Mouse (Mus musculus) myocyte (in vitro differentiated cells): ENCODE data around the gene Hhat. TPM values are rescaled to one million over a fixed set of nuclear protein-coding genes. Genes with fewer than 3 reads are reported as not detected.

ENCODE experiments used
- H3K27me3 ChIP-seq: one replicate; pipeline ENCODE4 v1.6.1; 2011; ENCODE audit not compliant: control insufficient read depth, insufficient read depth, insufficient read length
- H3K36me3 ChIP-seq: one replicate; pipeline ENCODE4 v1.6.1; 2011; ENCODE audit not compliant: control insufficient read depth, insufficient read depth
- H3K4me2 ChIP-seq: one replicate; pipeline ENCODE4 v1.6.1; 2011; ENCODE audit warnings: low read depth, control low read depth
- H3K4me3 ChIP-seq: one replicate; pipeline ENCODE4 v1.5.1; 2011; ENCODE audit warnings: mild to moderate bottlenecking, control low read depth, moderate library complexity
- H3K79me2 ChIP-seq: one replicate; pipeline ENCODE4 v1.6.1; 2011; ENCODE audit not compliant: control insufficient read depth, insufficient read depth
- H3ac ChIP-seq: one replicate; pipeline ENCODE4 v1.6.1; 2011; ENCODE audit not compliant: control insufficient read depth, insufficient read length
- CEBPB ChIP-seq: IDR thresholded peaks from 2 replicates; pipeline ENCODE4 v1.6.1; 2011; ENCODE audit warnings: mild to moderate bottlenecking, moderate library complexity; ENCODE audit not compliant: poor library complexity, insufficient read depth, severe bottlenecking
- E2F4 ChIP-seq: IDR thresholded peaks from one replicate; pipeline ENCODE4 v1.6.1; 2011; ENCODE audit warnings: mild to moderate bottlenecking, control low read depth, moderate library complexity; ENCODE audit not compliant: insufficient read depth
- MAX ChIP-seq: IDR thresholded peaks from one replicate; pipeline ENCODE4 v1.6.1; 2011; ENCODE audit warnings: low read depth, mild to moderate bottlenecking, control low read depth
- MYOD1 ChIP-seq, 3 experiments: IDR thresholded peaks; one replicate each; pipeline ENCODE4 v1.6.1; 2011; ENCODE audit warnings: control low read depth in 2 of 3, low read depth in 2 of 3, mild to moderate bottlenecking in 2 of 3, moderate library complexity in 1 of 3; ENCODE audit not compliant: insufficient read length in 2 of 3, control insufficient read depth in 1 of 3
- MYOG ChIP-seq, 3 experiments: IDR thresholded peaks; one replicate each; pipeline ENCODE4 v1.6.1; 2011; ENCODE audit warnings: control low read depth in 2 of 3, low read depth in 2 of 3, mild to moderate bottlenecking in 2 of 3; ENCODE audit not compliant: insufficient read length in 2 of 3, control insufficient read depth in 1 of 3, insufficient read depth in 1 of 3
- POLR2A ChIP-seq: IDR thresholded peaks from one replicate; pipeline ENCODE4 v1.6.1; 2011; ENCODE audit warnings: low read depth, mild to moderate bottlenecking, control low read depth, moderate library complexity; ENCODE audit not compliant: insufficient read length
- POLR2AphosphoS2 ChIP-seq: IDR thresholded peaks from one replicate; pipeline ENCODE4 v1.6.1; 2011; ENCODE audit warnings: low read depth, control low read depth; ENCODE audit not compliant: insufficient read length
- REST ChIP-seq: IDR thresholded peaks from one replicate; pipeline ENCODE4 v1.6.1; 2011; ENCODE audit warnings: mild to moderate bottlenecking, control low read depth, moderate library complexity; ENCODE audit not compliant: insufficient read depth, insufficient read length
- SRF ChIP-seq: IDR thresholded peaks from one replicate; pipeline ENCODE4 v1.6.1; 2011; ENCODE audit warnings: low read depth; ENCODE audit not compliant: control insufficient read depth, insufficient read length
- TCF12 ChIP-seq: IDR thresholded peaks from one replicate; pipeline ENCODE4 v1.6.1; 2011; ENCODE audit warnings: mild to moderate bottlenecking, control low read depth; ENCODE audit not compliant: poor library complexity, insufficient read depth, severe bottlenecking
- TCF3 ChIP-seq: IDR thresholded peaks from one replicate; pipeline ENCODE4 v1.6.1; 2011; ENCODE audit warnings: low read depth, control low read depth; ENCODE audit not compliant: insufficient read length
- USF1 ChIP-seq: IDR thresholded peaks from one replicate; pipeline ENCODE4 v1.6.1; 2011; ENCODE audit warnings: low read depth, mild to moderate bottlenecking, control low read depth, moderate library complexity
- polyA plus RNA-seq: library from polyadenylated mRNA; unstranded; fragments of >200 nt; fragmentation: generic; extraction: Trizol; gene quantifications from one replicate; pipeline ENCODE4 v1.2.1, GENCODE M21; 2012; ENCODE audit warnings: missing spikeins

Gene Hhat
- polyA plus RNA-seq, 1 experiment: 4.4 TPM

- Histone ChIP-seq H3K4me2 (no peak overlapping the region), H3K79me2 (no peaks in the 10 kb centered on the region), H3K27me3 (no peaks in the 10 kb centered on the region), H3ac (no peak overlapping the region), H3K36me3 (no peaks in the 10 kb centered on the region), H3K4me3 (no peak overlapping the region)
- TF ChIP-seq POLR2AphosphoS2: no peak
- TF ChIP-seq REST: no peak
- TF ChIP-seq MYOG (IDR thresholded peaks at IDR 0.05; ENCODE audit: control insufficient read depth in 1 of 3, insufficient read depth in 1 of 3, insufficient read length in 2 of 3, low read depth in 2 of 3): no peak
- TF ChIP-seq TCF12: no peak
- TF ChIP-seq POLR2A: no peak
- TF ChIP-seq CEBPB: no peak
- no peak for TF ChIP-seq MYOD1 (IDR thresholded peaks at IDR 0.05; ENCODE audit: control insufficient read depth in 1 of 3, insufficient read length in 2 of 3, low read depth in 2 of 3)
- TF ChIP-seq SRF: no peak
- TF ChIP-seq TCF3: no peak
- TF ChIP-seq E2F4: no peak
- no peak for TF ChIP-seq MAX
- TF ChIP-seq USF1: no peak
These were observed 120.4 kb downstream of the Hhat start for GRCm38 (mm10) chr1:192650586-192650985.

- Histone ChIP-seq H3K27me3 (no peaks in the 10 kb centered on the region), H3K4me2 (no peak overlapping the region), H3ac (no peak overlapping the region), H3K36me3 (no peaks in the 10 kb centered on the region), H3K4me3 (no peak overlapping the region), H3K79me2 (no peaks in the 10 kb centered on the region)
- TF ChIP-seq POLR2A: no peak
- no peak for TF ChIP-seq MYOG (IDR thresholded peaks at IDR 0.05; ENCODE audit: control insufficient read depth in 1 of 3, insufficient read depth in 1 of 3, insufficient read length in 2 of 3, low read depth in 2 of 3)
- no peak for TF ChIP-seq MAX
- no peak for TF ChIP-seq REST
- TF ChIP-seq E2F4: no peak
- TF ChIP-seq TCF3: no peak
- TF ChIP-seq POLR2AphosphoS2: no peak
These were observed 121.0 kb downstream of the Hhat start for GRCm38 (mm10) chr1:192650023-192650422.

- TF ChIP-seq REST (no peak), CEBPB (no peak), TCF3 (no peak), MYOD1 (IDR thresholded peaks at IDR 0.05; ENCODE audit: control insufficient read depth in 1 of 3, insufficient read length in 2 of 3, low read depth in 2 of 3) (no peak), SRF (no peak), MAX (no peak), POLR2AphosphoS2 (no peak)
- Histone ChIP-seq H3K36me3 (no peaks in the 10 kb centered on the region), H3ac (no peak overlapping the region), H3K27me3 (no peaks in the 10 kb centered on the region), H3K79me2 (no peaks in the 10 kb centered on the region), H3K4me3 (no peak overlapping the region), H3K4me2 (no peak overlapping the region)
These were observed 121.8 kb downstream of the Hhat start for GRCm38 (mm10) chr1:192649233-192649632.

GRCm38 (mm10) chr1:192647361-192647760 lies 123.7 kb downstream of the Hhat start:
- no peak overlapping the region for H3K4me3 ChIP-seq
- H3K27me3 ChIP-seq: no peaks in the 10 kb centered on the region
- TF ChIP-seq TCF12: no peak
- no peak for TF ChIP-seq MYOG (IDR thresholded peaks at IDR 0.05; ENCODE audit: control insufficient read depth in 1 of 3, insufficient read depth in 1 of 3, insufficient read length in 2 of 3, low read depth in 2 of 3)
- TF ChIP-seq POLR2AphosphoS2: no peak
- TF ChIP-seq MYOD1 (IDR thresholded peaks at IDR 0.05; ENCODE audit: control insufficient read depth in 1 of 3, insufficient read length in 2 of 3, low read depth in 2 of 3): no peak
- TF ChIP-seq REST: no peak
- TF ChIP-seq SRF: no peak
- TF ChIP-seq TCF3: no peak
- no peak for TF ChIP-seq E2F4
- TF ChIP-seq CEBPB: no peak
- TF ChIP-seq POLR2A: no peak
- no peak for TF ChIP-seq MAX
- no peak for TF ChIP-seq USF1
- H3K36me3 ChIP-seq: no peaks in the 10 kb centered on the region
- H3ac ChIP-seq: no peak overlapping the region
- H3K4me2 ChIP-seq: no peak overlapping the region
- no peaks in the 10 kb centered on the region for H3K79me2 ChIP-seq

GRCm38 (mm10) chr1:192642126-192642525 lies 128.9 kb downstream of the Hhat start:
- TF ChIP-seq E2F4 (no peak), TCF12 (no peak), USF1 (no peak), SRF (no peak), POLR2A (no peak), MAX (no peak), TCF3 (no peak), REST (no peak), MYOD1 (IDR thresholded peaks at IDR 0.05; ENCODE audit: control insufficient read depth in 1 of 3, insufficient read length in 2 of 3, low read depth in 2 of 3) (no peak), POLR2AphosphoS2 (no peak), MYOG (IDR thresholded peaks at IDR 0.05; ENCODE audit: control insufficient read depth in 1 of 3, insufficient read depth in 1 of 3, insufficient read length in 2 of 3, low read depth in 2 of 3) (no peak), CEBPB (no peak)
- H3K4me3 ChIP-seq: no peak overlapping the region
- H3K27me3 ChIP-seq: no peaks in the 10 kb centered on the region
- H3K79me2 ChIP-seq: no peaks in the 10 kb centered on the region
- no peak overlapping the region for H3K4me2 ChIP-seq
- no peak overlapping the region for H3ac ChIP-seq
- no peaks in the 10 kb centered on the region for H3K36me3 ChIP-seq
